Mouse (Mus musculus): ENCODE measurements around the gene BC037034. TPM values are rescaled to one million over a fixed set of nuclear protein-coding genes. Genes with fewer than 3 reads are reported as not detected.

The BC037034 gene
- total RNA-seq, 2 experiments from 2014 or later = 90.0 to 98.2 TPM

- no peak for DNase-seq
- intact Hi-C loops (cut with DNase I) = no loop called here
Measured at GRCm38 (mm10) chr5:138262582-138263240, 1.1 kb downstream of the BC037034 start.

DNA sequence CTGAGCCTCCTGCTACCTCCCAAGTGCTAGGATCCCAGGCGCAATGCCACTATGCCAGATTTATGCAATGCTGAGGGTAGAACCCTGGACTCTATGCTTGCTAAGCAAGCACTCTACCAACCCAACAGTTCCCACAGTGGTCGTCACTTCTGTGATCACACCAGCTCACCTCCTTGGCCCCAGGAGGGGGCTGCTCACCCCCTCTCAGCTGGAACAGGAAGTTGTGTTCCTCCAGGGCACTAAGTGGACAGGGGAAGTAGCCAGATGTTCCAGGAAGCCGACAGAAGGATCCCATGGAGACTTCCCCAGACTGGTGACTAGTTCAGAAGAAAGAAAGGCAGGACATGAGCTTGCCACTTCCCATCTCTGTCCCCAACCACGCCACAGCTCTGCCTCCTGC lies 1.8 kb downstream of the BC037034 start:
- intact Hi-C loops (cut with DNase I) = no loop called here
- DNase-seq = no peak

DNA sequence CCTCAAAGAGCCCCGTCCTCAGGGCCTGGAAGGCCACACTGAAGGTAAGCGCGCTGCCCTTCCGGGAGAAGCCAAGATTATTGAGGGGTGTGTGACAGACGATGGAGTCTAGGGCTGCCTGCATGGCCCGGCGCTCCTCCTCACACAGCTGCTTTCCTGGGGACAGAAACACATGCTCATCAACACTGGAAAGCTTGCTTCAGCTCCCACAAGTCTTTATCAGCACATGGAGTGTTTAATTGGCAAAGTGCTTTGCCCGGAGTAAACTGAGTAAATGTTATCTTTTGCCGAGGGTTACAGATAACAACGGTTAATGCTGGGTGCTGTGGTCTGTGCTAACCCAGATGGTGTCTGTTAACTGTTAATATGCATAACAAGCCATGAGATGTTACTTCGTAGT lies 3.0 kb downstream of the BC037034 start:
- no peak for DNase-seq
- intact Hi-C loops (cut with DNase I) = no loop called here

DNA sequence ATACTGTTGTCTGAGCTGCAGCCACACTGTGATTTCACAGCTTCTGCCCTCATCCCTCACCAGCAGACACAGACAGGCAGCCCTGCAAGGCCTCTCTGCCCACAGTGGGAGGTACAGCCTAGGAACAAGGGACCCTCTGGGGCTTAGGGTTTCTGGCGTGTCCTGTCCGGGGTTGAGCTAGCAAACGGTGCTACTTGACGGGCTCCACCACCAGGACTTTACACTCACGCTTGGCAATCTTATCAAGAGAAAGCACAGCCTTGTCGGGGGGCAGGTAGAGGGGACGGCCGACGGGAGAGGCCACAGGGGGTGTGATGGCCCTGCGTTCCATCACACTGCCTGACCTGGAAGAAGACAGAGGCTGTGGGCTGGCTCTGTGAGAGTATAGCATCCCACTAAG lies 3.8 kb downstream of the BC037034 start:
- intact Hi-C loops (cut with DNase I) = no loop called here
- DNase-seq = no peak

DNA sequence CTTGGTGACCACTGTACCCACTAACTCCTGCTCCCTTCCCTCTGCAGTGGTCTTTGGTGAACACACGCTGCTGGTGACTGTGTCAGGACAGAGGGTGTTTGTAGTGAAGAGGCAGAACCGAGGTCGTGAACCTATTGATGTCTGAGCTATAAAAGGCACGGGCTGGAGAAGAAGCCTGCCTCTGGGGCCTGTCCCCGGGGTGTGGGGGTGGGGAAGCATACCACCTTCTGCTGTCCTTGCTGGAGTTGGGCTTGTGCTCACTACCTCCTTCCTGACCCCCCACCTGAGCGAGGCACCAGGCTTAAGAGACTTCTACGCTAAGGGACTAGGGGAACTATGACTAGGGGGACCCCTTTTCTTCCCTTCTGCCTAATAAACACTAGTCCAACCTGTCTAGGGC lies 4.8 kb downstream of the BC037034 start:
- no peak for DNase-seq
- intact Hi-C loops (cut with DNase I) = no loop called here

DNA sequence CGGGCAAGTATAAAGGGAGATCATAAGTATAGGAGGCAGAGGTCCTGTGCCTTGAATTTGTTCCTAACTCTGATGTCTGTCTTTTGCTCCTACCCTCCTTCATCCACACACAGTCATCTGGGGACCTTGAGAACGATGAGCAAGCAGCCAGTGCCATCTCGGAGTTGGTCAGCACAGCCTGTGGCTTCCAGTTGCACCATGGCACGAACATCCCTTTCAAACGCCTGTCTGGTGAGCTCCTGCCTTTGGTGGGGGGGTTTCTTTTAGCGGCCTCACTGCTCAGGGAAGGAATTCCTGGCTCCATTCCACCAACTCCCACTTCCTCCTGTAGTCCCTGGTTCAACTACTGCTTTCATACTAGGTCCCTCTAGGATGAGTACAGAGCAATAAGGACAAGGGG lies 5.3 kb downstream of the BC037034 start:
- intact Hi-C loops (cut with DNase I) = no loop called here
- no peak for DNase-seq

GRCm38 (mm10) chr5:138258078-138258477 lies 5.8 kb downstream of the BC037034 start:
- no peak for DNase-seq
- intact Hi-C loops (cut with DNase I) = no loop called here

GRCm38 (mm10) chr5:138257585-138257978 lies 6.3 kb downstream of the BC037034 start:
- intact Hi-C loops (cut with DNase I) = no loop called here
- no peak for DNase-seq

GRCm38 (mm10) chr5:138256966-138257584 lies 6.8 kb downstream of the BC037034 start:
- intact Hi-C loops (cut with DNase I) = no loop called here

GRCm38 (mm10) chr5:138256094-138256467 lies 7.8 kb downstream of the BC037034 start:
- intact Hi-C loops (cut with DNase I) = no loop called here
- DNase-seq = no peak

More at GRCm38 (mm10) chr5:138256966-138257584, 6.8 kb downstream of the BC037034 start:
- no peak for DNase-seq

DNA sequence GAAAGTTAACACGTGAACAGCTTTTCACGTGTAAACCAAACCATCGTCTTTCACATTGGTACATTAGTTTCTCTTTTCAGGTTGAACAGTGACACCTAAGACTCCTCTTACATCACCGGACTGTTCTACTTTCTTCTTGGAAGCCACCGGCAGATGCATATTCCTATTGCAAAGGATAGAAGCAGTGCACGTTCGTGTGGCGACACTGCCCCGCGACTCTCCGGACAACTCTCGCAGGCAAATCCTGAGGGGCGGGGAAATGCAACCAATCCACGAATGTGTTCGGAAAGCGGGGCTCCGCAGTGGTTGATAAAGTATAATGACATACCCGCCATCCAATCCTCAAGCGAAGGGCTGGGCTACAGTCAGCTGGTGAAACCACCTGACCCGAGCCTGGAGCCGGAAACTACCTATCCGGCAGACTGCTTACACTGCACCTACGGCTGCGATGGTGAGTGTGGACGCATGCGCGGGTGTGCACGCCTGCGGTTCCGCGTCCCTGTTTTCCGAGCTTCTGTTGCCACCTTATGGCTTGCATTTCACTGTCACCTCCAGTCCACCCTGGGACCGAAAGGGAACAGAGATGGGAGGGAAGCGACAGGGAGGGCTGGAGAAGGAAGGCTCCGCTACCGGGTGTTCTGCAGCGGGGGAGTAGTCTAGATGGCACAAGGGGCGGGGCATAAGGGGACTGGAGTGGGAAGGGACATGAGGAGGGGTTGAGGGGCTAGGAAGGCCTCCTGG lies 8.3 kb downstream of the BC037034 start, which contains the start of gene Lamtor4:
Gene Lamtor4 (plus strand): TSS at position 130 of the 741 bp plus-strand sequence.
- intact Hi-C loops (cut with DNase I) = no loop called here
- peak; percentile 94 for DNase-seq

DNA sequence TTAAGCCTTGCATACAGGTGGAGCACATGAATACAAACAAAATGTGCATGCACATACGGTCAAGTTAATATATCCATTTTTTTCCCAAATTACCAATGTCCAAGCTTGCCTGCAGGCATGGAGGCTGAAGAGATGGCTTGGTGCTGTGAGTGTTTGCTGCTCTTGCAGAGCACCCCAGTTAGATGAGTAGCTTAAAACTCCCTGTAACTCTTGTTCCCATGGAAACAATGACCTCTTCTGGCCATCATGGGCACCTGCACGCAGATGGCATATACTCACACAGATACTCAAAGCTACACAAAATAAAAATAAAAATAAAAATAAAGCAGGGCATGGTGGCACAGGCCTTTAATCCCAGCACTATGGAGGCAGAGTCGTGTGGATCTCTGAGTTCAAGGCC lies 10.8 kb downstream of the BC037034 start:
- no peak for DNase-seq
- intact Hi-C loops (cut with DNase I) = loop anchor here (5.0 kb wide), 1 partner anchor 46 kb away; no protein-coding TSS in a partner anchor

DNA sequence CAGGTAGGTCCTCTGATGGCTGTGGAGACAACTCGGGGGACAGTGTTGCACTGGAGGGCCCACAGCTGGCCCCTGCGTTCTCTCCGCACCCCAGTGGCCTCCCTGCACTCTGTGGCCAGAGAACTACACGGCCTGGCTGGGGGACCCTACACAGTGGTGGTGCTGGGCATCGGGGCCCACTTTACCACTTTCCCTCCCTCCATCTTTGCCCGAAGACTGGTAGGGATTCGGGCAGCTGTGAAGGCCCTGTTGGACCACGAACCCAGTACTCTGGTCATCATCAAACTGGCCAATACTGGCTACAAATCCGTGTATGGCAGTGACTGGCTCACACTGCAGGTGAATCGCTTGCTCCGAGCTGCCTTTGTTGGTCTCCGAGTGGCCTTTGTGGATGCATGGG lies 12.7 kb downstream of the BC037034 start:
- intact Hi-C loops (cut with DNase I) = loop anchor here (5.0 kb wide), 1 partner anchor 44 kb away; no protein-coding TSS in a partner anchor
- DNase-seq = no peak

DNA sequence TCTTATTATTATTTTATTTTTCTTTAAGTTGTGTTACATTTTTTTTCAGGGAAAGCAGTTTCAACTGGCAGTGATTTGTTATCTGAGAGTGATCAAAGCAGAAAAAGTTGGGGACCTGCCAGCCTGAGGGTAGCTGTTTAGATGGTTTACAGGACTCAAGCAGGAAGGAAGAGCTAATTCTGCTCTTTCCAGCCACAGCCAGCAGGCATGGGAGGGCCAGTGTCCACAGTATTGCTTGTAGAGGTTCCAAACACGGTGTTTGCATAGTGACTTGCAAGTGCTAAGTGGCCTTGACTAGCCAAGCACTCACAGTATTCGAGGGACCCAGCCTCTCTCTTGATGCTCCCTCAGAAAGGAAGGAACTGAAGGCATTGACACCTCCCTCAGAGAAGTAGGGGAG lies 22.3 kb downstream of the BC037034 start:
- intact Hi-C loops (cut with DNase I) = no loop called here
- DNase-seq = no peak

GRCm38 (mm10) chr5:138234224-138234623 lies 29.6 kb downstream of the BC037034 start:
- intact Hi-C loops (cut with DNase I) = no loop called here
- no peak for DNase-seq

GRCm38 (mm10) chr5:138233778-138234177 lies 30.1 kb downstream of the BC037034 start:
- DNase-seq = no peak
- intact Hi-C loops (cut with DNase I) = no loop called here

GRCm38 (mm10) chr5:138229511-138229910 lies 34.3 kb downstream of the BC037034 start:
- intact Hi-C loops (cut with DNase I) = no loop called here
- no peak for DNase-seq

GRCm38 (mm10) chr5:138228026-138228425 lies 35.8 kb downstream of the BC037034 start:
- intact Hi-C loops (cut with DNase I) = no loop called here
- DNase-seq = peak; percentile 25

DNA sequence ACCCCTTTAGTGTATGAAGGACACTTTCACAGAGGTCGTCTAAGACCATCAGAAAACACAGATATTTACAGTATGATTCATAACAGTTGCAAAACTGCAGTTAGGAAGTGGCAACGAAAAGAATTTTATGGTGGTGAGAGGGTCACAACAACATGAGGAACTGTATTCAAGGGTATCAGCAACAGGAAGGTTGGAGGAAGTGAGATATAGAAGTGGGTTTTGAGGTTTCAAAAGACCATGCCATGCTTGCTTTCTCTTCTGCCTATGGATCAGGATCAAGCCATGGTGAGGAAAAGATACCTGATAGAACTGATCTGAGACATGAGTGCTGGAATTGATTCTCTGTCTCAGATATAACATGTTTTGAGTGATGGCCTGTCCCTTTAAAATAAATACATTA lies 36.5 kb downstream of the BC037034 start:
- DNase-seq = no peak
- intact Hi-C loops (cut with DNase I) = no loop called here

DNA sequence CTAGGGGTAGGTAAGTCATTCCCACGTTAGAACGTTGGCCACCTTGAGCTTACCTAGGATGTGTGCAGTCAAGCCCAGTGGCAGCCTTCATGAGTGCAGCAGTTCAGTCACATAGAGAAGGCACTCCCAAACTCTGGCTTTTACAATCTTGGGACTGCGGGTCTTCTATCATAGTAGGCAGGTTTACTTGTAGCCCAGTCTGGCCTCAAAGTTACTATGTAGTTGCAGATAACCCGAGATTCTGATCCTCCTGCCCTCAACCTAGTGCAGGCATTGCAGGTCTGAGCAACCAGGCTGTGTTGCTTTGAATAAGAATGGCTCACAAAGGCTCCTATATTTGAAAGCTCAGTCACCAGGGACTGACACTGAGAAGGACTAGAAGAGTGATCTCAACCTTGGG lies 37.3 kb downstream of the BC037034 start:
- DNase-seq = no peak
- intact Hi-C loops (cut with DNase I) = no loop called here

GRCm38 (mm10) chr5:138225700-138226099 lies 38.1 kb downstream of the BC037034 start, which contains the start of gene Nxpe5:
Nxpe5 (plus strand) TSS chr5:138225898.
- DNase-seq = no peak

GRCm38 (mm10) chr5:138223287-138223686 lies 40.5 kb downstream of the BC037034 start:
- intact Hi-C loops (cut with DNase I) = no loop called here
- DNase-seq = no peak

More at GRCm38 (mm10) chr5:138225700-138226099, 38.1 kb downstream of the BC037034 start, which contains the start of gene Nxpe5:
- intact Hi-C loops (cut with DNase I) = no loop called here

Data from left cerebral cortex, postnatal 4 days (tissue).